Mouse (Mus musculus) heart, embryonic 11.5 days (tissue): ENCODE results near the gene Vasp. TPM values are rescaled to one million over a fixed set of nuclear protein-coding genes. Genes with fewer than 3 reads are reported as not detected.

Source experiments
- ATAC-seq: fragments of 200-750 bp; cut with Nextera tagmentation; replicated peaks from 2 replicates; pipeline ENCODE4 v1.8.0; 2017; ENCODE audit warnings: moderate library complexity; ENCODE audit not compliant: insufficient number of reproducible peaks, low FRiP score, low TSS enrichment
- H3K27ac ChIP-seq: fragments of 300-500 bp; sonication (generic); 2 replicates; pipeline ENCODE4 v1.5.1; 2014; ENCODE audit warnings: mild to moderate bottlenecking, low read depth, low read length
- H3K27me3 ChIP-seq: fragments of 300-500 bp; sonication (generic); 2 replicates; pipeline ENCODE4 v1.6.1; 2014; ENCODE audit warnings: mild to moderate bottlenecking, low read length, mixed read lengths; ENCODE audit not compliant: control insufficient read depth, insufficient read depth
- H3K36me3 ChIP-seq: fragments of 300-500 bp; sonication (generic); 2 replicates; pipeline ENCODE4 v1.6.1; 2014; ENCODE audit warnings: mild to moderate bottlenecking, low read length, moderate library complexity, mixed read lengths; ENCODE audit not compliant: control insufficient read depth, insufficient read depth
- H3K4me1 ChIP-seq: fragments of 300-500 bp; sonication (generic); 2 replicates; pipeline ENCODE4 v1.6.1; 2014; ENCODE audit warnings: low read length; ENCODE audit not compliant: control insufficient read depth, insufficient read depth
- H3K4me2 ChIP-seq: fragments of 300-500 bp; sonication (generic); 2 replicates; pipeline ENCODE4 v1.6.1; 2014; ENCODE audit warnings: mild to moderate bottlenecking, moderate library complexity
- H3K4me3 ChIP-seq: fragments of 300-500 bp; sonication (generic); 2 replicates; pipeline ENCODE4 v1.5.1; 2014; ENCODE audit warnings: low read depth, low read length
- H3K9ac ChIP-seq: fragments of 300-500 bp; sonication (generic); 2 replicates; pipeline ENCODE4 v1.6.1; 2014; ENCODE audit warnings: mild to moderate bottlenecking, low read depth, low read length, moderate library complexity
- H3K9me3 ChIP-seq: fragments of 300-500 bp; sonication (generic); replicated peaks from 2 replicates; pipeline ENCODE4 v1.6.1; 2016; ENCODE audit warnings: low read length; ENCODE audit not compliant: control insufficient read depth
- WGBS: fragments of 180-500 bp; shearing (Covaris S2); extraction: QIAGEN DNeasy Blood & Tissue Kit; methylation state at CpG from one replicate; pipeline ENCODE4 v1.1.7; 2014; ENCODE audit not compliant: insufficient replicate concordance; 5-methylcytosine and 5-hydroxymethylcytosine counted together
- polyA plus RNA-seq: library from polyadenylated mRNA; unstranded; fragments of >200 nt; fragmentation: Nextera tagmentation; extraction: Ambion mirVana; gene quantifications from 2 replicates; pipeline ENCODE4 v1.2.1, GENCODE M21; 2014

Vasp gene
- polyA plus RNA-seq, 1 experiment from 2014 or later: 61.9 TPM

- Histone ChIP-seq H3K4me3 (no peak overlapping the region), H3K9me3 (no peaks in the 10 kb centered on the region), H3K4me1 (no peaks in the 10 kb centered on the region; the same call in 1 of the 2 replicates), H3K27me3 (peaks cover 2% of the 10 kb centered on the region), H3K27ac (no peak overlapping the region), H3K36me3 (no peaks in the 10 kb centered on the region), H3K9ac (no peak overlapping the region), H3K4me2 (peak overlapping the region; percentile 11; the same call in 1 of the 2 replicates)
- WGBS: 3% methylated on average over 2 of the region's 3 CpGs
- 0 out of 2 replicates have a peak, but pooled peaks have one; percentile 21 for ATAC-seq
Observed at GRCm38 (mm10) chr7:19217944-19218343, 53.7 kb downstream of the Vasp start.

GRCm38 (mm10) chr7:19217492-19217891 lies 54.1 kb downstream of the Vasp start:
- Histone ChIP-seq H3K36me3 (no peaks in the 10 kb centered on the region), H3K27me3 (peaks cover 2% of the 10 kb centered on the region), H3K9ac (no peak overlapping the region), H3K9me3 (no peaks in the 10 kb centered on the region), H3K4me2 (no peak overlapping the region), H3K4me1 (no peaks in the 10 kb centered on the region; the same call in 1 of the 2 replicates), H3K27ac (no peak overlapping the region), H3K4me3 (no peak overlapping the region)
- ATAC-seq: no peak
- WGBS: 47% methylated on average over 5 of the region's 5 CpGs

DNA sequence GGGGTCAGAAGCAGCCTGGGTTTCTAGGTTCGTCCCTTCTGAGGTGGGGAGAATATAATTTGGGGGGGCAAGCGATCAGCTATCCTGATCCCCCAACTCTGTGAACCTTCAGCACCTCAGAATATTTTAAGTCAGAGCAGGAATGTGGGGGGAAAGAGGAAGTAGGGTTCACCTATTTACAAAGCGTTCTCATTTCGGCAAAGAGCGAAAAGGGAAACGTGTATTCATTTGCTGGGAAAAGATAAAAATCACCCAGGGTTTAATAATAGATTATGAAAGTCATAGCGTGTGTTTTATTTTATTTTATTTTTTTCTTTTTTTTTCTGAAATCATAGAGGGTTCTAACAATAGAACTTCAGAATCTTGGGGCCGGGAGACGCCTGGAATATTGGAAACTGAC lies 56.7 kb downstream of the Vasp start:
- Histone ChIP-seq H3K27me3 (peaks cover 2% of the 10 kb centered on the region), H3K4me2 (no peak overlapping the region), H3K4me3 (no peak overlapping the region), H3K27ac (no peak overlapping the region), H3K9me3 (0 out of 2 replicates have a peak, but pooled peaks cover 1% of the 10 kb centered on the region), H3K4me1 (no peaks in the 10 kb centered on the region; the same call in 1 of the 2 replicates), H3K36me3 (no peaks in the 10 kb centered on the region), H3K9ac (no peak overlapping the region)
- 65% methylated on average over 9 of the region's 9 CpGs for WGBS
- no peak for ATAC-seq

- H3K4me2 ChIP-seq: no peak overlapping the region
- 67% methylated on average over 7 of the region's 7 CpGs for WGBS
- H3K27ac ChIP-seq: no peak overlapping the region
- H3K4me1 ChIP-seq: no peaks in the 10 kb centered on the region; the same call in 1 of the 2 replicates
- peaks cover 2% of the 10 kb centered on the region for H3K27me3 ChIP-seq
- H3K9me3 ChIP-seq: 0 out of 2 replicates have a peak, but pooled peaks cover 3% of the 10 kb centered on the region
- H3K4me3 ChIP-seq: no peak overlapping the region
- ATAC-seq: no peak
- H3K9ac ChIP-seq: no peak overlapping the region
- H3K36me3 ChIP-seq: no peaks in the 10 kb centered on the region
Observed at GRCm38 (mm10) chr7:19214369-19214768, 57.2 kb downstream of the Vasp start.

DNA sequence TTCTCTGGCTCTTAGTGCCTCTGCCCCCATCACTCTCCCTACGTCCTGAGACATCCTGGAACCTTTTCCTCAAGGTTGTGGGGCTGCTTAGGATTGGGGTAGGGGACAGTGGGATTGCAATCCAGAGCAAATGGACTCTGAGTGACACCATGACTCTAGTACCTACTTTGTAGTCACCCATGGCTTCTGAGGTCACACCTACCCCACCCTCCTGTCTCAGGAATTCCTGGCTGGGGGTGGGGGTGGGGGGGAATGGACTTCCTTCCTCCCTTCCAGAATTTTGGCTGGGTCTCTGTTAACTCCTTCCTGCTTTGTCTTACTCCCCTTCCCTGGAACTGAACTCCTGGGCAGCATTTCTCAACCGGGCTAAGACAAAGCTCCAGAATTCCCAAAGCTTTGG lies 58.2 kb downstream of the Vasp start:
- Histone ChIP-seq H3K36me3 (no peaks in the 10 kb centered on the region), H3K4me2 (no peak overlapping the region), H3K27ac (no peak overlapping the region), H3K4me1 (no peaks in the 10 kb centered on the region; the same call in 1 of the 2 replicates), H3K9ac (no peak overlapping the region), H3K4me3 (peak overlapping the region; percentile 5; the same call in 1 of the 2 replicates), H3K27me3 (peaks cover 2% of the 10 kb centered on the region), H3K9me3 (0 out of 2 replicates have a peak, but pooled peaks cover 3% of the 10 kb centered on the region)
- WGBS: 44% methylated on average over 2 of the region's 2 CpGs
- no peak for ATAC-seq

- no peaks in the 10 kb centered on the region; the same call in 1 of the 2 replicates for H3K4me1 ChIP-seq
- 0 out of 2 replicates have a peak, but pooled peaks have one; percentile 49 for ATAC-seq
- no peaks in the 10 kb centered on the region; the same call in 1 of the 2 replicates for H3K27me3 ChIP-seq
- no peaks in the 10 kb centered on the region for H3K36me3 ChIP-seq
- H3K9ac ChIP-seq: peak within 1 kb of the TSS; percentile 58; the same call in 1 of the 2 replicates
- WGBS: 2% methylated on average over 29 of the region's 30 CpGs
- H3K4me2 ChIP-seq: peak within 1 kb of the TSS; percentile 64
- 0 out of 2 replicates have a peak, but pooled peaks cover 3% of the 10 kb centered on the region for H3K9me3 ChIP-seq
- peak within 1 kb of the TSS; percentile 40 for H3K4me3 ChIP-seq
- H3K27ac ChIP-seq: no peak within 1 kb of the TSS
Observed at GRCm38 (mm10) chr7:19211996-19212755, 59.4 kb downstream of the Vasp start, which contains the start of gene Gpr4. TSS of gene Gpr4 (plus strand) at chr7:19212538.

DNA sequence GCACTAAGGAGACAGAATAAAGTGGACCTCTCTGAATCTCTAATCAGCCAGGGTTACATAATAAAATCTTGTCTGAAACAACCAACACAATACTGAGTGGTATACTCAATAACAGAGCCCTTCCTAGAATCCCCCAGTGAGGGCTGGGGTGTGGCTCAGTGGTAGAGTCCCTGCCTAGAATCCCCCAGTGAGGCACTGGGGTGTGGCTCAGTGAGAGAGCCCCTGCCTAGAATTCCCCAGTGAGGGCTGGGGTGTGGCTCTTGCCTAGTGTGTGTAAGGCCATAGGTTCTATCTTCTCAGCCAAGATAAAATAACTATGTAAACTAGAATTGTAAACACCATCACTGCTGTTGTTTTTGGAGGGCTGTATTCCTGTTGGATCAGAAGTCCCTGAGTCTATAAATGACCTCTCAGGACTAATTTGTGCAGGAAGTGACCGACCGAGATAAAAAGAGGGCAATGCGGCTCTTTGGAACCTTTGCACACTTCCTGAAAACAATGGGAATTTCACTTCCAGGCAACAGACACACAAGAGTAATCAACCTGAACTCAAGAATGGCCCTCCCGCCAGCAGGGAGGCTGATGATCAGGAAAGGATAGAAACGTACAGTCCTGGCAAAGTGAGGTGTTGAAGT lies 60.5 kb downstream of the Vasp start:
- Histone ChIP-seq H3K9ac (no peak overlapping the region), H3K4me3 (no peak overlapping the region), H3K27ac (no peak overlapping the region), H3K9me3 (0 out of 2 replicates have a peak, but pooled peaks cover 3% of the 10 kb centered on the region), H3K36me3 (no peaks in the 10 kb centered on the region), H3K4me2 (no peak overlapping the region), H3K4me1 (no peaks in the 10 kb centered on the region; the same call in 1 of the 2 replicates), H3K27me3 (no peaks in the 10 kb centered on the region; the same call in 1 of the 2 replicates)
- no peak for ATAC-seq
- 55% methylated on average over 5 of the region's 5 CpGs for WGBS

DNA sequence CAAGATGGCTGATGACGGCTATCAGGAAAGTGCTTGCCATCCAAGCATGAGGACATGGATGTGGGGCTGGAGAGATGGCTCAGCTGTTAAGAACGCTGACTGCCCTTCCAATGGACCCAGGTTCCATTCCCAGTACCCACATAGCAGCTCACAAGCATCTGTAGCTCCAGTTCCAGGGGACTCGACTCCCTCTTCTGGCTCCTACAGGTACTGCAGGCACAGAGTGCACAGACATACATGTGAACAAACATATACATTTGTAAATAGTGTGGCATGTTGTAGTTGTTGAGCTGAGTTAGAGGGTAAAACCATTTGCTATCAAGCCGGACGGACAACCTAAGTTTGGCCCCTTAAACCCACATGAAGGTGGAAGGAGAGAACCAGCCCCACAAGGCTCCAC lies 61.6 kb downstream of the Vasp start:
- Histone ChIP-seq H3K36me3 (0 out of 2 replicates have a peak, but pooled peaks cover 4% of the 10 kb centered on the region), H3K4me1 (no peaks in the 10 kb centered on the region; the same call in 1 of the 2 replicates), H3K9me3 (0 out of 2 replicates have a peak, but pooled peaks cover 3% of the 10 kb centered on the region), H3K27me3 (no peaks in the 10 kb centered on the region; the same call in 1 of the 2 replicates), H3K9ac (no peak overlapping the region), H3K4me2 (no peak overlapping the region), H3K4me3 (no peak overlapping the region), H3K27ac (no peak overlapping the region)
- 79% methylated on average over 5 of the region's 5 CpGs for WGBS
- no peak for ATAC-seq
